Mouse (Mus musculus) spleen, adult 2 months (tissue): Measurements from ENCODE around the gene Enoph1.

Source experiments
- CTCF ChIP-seq: fragments of 200-500 bp; IDR thresholded peaks from 2 replicates; pipeline ENCODE4 v1.5.1; 2011; ENCODE audit warnings: mild to moderate bottlenecking, inconsistent platforms; ENCODE audit not compliant: insufficient read depth, insufficient read length, insufficient replicate concordance; ENCODE audit errors: extremely low read depth
- POLR2A ChIP-seq: fragments of 200-500 bp; IDR thresholded peaks from 2 replicates; pipeline ENCODE4 v1.6.1; 2011; ENCODE audit warnings: low read depth, low read length, inconsistent platforms

DNA sequence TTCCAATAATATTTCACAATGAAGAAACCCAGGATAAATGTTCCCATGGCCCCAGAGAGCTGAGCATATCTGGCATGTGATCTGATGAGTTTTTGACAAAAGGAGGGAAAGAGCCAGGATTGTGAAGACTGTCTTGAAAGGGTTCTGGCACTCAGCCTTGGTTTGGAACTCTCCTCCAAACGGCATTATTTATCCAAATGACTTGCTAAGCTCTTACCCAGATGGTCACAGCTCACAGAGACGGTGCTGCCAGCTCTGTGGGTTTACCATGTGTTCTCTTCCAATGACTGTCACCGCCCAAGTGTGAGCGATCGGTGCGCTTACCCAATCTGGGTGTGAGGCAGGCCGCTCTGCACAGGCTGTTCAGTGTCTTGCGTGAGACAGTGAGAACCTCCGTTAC, 69.1 kb downstream of the Enoph1 start:
- TF ChIP-seq POLR2A, result no peak
- TF ChIP-seq CTCF, result no peak
